Mouse (Mus musculus): ENCODE results near the gene Slc37a1.

- no peak for TF ChIP-seq POLR2A (IDR thresholded peaks at IDR 0.05; ENCODE audit: extremely low read depth, insufficient read depth, low read length)
- TF ChIP-seq CTCF (IDR thresholded peaks at IDR 0.05; ENCODE audit: extremely low read depth, insufficient read depth, low read length), result no peak
Observed at GRCm38 (mm10) chr17:31286492-31286891, at the start of gene Slc37a1.

Measured in cortical plate, adult 2 months (tissue).